Mouse (Mus musculus) C2C12 (cell line): ENCODE data around the gene Dpy19l3. TPM values are rescaled to one million over a fixed set of nuclear protein-coding genes. Genes with fewer than 3 reads are reported as not detected.

ENCODE experiments used
- H3K27me3 ChIP-seq: one replicate; pipeline ENCODE4 v1.6.1; 2011; ENCODE audit not compliant: control insufficient read depth, insufficient read depth, insufficient read length
- H3K36me3 ChIP-seq: one replicate; pipeline ENCODE4 v1.6.1; 2011; ENCODE audit not compliant: control insufficient read depth, insufficient read depth
- H3K4me3 ChIP-seq: one replicate; pipeline ENCODE4 v1.5.1; 2011; ENCODE audit warnings: mild to moderate bottlenecking, control low read depth; ENCODE audit not compliant: poor library complexity, insufficient read depth, severe bottlenecking
- H3K79me2 ChIP-seq: one replicate; pipeline ENCODE4 v1.6.1; 2011; ENCODE audit not compliant: control insufficient read depth, insufficient read depth
- H3K79me3 ChIP-seq: one replicate; pipeline ENCODE4 v1.6.1; 2011; ENCODE audit warnings: low read depth, control low read depth
- H3ac ChIP-seq: one replicate; pipeline ENCODE3; 2011; ENCODE audit warnings: low read depth; ENCODE audit not compliant: control insufficient read depth, insufficient read length
- CEBPB ChIP-seq: IDR thresholded peaks from one replicate; pipeline ENCODE4 v1.6.1; 2011; ENCODE audit warnings: low read depth, mild to moderate bottlenecking, control low read depth, moderate library complexity
- CTCF ChIP-seq: IDR thresholded peaks from one replicate; pipeline ENCODE4 v1.5.1; 2011; ENCODE audit not compliant: control insufficient read depth, insufficient read depth, insufficient read length
- FOSL1 ChIP-seq: IDR thresholded peaks from one replicate; pipeline ENCODE4 v1.8.0; 2011; ENCODE audit warnings: mild to moderate bottlenecking, low read length; ENCODE audit not compliant: poor library complexity, insufficient read depth, severe bottlenecking
- MAX ChIP-seq: IDR thresholded peaks from one replicate; pipeline ENCODE4 v1.6.1; 2011; ENCODE audit warnings: mild to moderate bottlenecking, control low read depth
- MYOD1 ChIP-seq: IDR thresholded peaks from one replicate; pipeline ENCODE4 v1.6.1; 2011; ENCODE audit warnings: low read depth; ENCODE audit not compliant: control insufficient read depth, insufficient read length
- MYOG ChIP-seq: IDR thresholded peaks from one replicate; pipeline ENCODE4 v1.6.1; 2011; ENCODE audit not compliant: control insufficient read depth, insufficient read length; ENCODE audit errors: extremely low read depth
- USF1 ChIP-seq: IDR thresholded peaks from one replicate; pipeline ENCODE4 v1.6.1; 2011; ENCODE audit warnings: low read depth, mild to moderate bottlenecking, control low read depth, moderate library complexity
- polyA plus RNA-seq: library from polyadenylated mRNA; unstranded; fragments of >200 nt; fragmentation: generic; extraction: Trizol; gene quantifications from one replicate; pipeline ENCODE4 v1.2.1, GENCODE M21; 2012; ENCODE audit warnings: missing spikeins

Dpy19l3 gene
- polyA plus RNA-seq, 1 experiment: 8.2 TPM

DNA sequence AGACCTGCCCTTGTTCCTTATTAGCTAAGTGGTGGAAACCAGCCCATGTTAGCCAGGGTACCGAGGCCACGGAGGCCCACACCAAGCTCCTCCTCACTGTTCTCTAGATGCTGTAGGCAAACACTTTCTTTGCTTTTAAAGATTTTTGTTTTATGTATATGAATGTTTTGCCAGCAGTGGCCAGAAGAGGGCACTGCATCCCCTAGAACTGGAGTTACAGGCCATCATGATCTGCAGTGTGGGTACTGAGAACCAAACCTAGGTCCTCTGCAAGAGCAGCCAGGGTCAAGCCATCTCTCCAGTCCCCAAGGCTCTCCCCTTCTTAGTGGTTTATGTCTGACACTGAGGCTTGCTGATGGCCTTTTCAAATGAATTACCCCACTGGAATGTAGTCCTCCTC lies 31.2 kb downstream of the Dpy19l3 start:
- no peak overlapping the region for H3ac ChIP-seq
- H3K36me3 ChIP-seq: peaks cover 7% of the 10 kb centered on the region
- no peaks in the 10 kb centered on the region for H3K79me3 ChIP-seq
- H3K27me3 ChIP-seq: no peaks in the 10 kb centered on the region
- no peak overlapping the region for H3K4me3 ChIP-seq
- no peaks in the 10 kb centered on the region for H3K79me2 ChIP-seq
- no peak for TF ChIP-seq FOSL1
- no peak for TF ChIP-seq USF1
- TF ChIP-seq MAX: no peak
- TF ChIP-seq MYOD1: no peak
- no peak for TF ChIP-seq CEBPB
- TF ChIP-seq CTCF: no peak
- no peak for TF ChIP-seq MYOG

DNA sequence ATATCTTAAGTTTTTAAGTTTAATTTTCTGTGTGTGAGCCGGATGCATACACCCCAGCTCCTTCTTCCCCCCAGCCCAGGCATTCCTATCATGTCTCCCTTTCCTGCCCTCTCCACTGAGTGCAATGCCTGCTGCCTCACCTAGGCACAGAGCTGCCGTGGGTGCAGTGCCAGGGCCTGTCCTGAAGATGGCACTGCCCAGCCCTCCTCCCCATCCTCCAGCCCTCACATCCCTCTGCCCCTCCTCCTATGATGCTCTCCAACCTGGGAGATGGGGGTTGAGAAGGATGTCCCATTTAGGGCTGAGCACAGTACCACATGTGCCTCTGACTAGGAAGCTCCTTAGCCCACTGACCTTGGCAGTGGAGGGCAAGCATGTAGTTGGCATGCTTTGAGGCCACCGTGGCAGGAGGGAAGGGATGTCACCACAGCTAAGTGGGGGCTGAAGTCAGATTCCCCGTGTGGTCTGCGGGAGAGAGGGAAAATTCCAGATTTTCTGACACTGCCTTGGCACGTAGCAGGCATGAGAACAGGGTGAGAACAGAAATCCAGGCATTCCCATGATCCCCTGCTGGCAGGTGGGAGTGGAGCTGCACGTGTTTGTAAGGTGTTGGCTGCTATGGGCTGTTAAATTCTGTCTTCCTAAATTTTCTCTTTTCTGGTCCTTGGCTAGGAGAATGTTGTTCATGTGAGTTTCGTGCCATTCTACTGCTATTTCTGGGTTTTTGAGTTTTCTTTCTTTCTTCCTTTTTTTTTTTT lies 35.7 kb downstream of the Dpy19l3 start:
- H3K79me3 ChIP-seq: no peaks in the 10 kb centered on the region
- no peaks in the 10 kb centered on the region for H3K27me3 ChIP-seq
- H3ac ChIP-seq: no peak overlapping the region
- H3K4me3 ChIP-seq: no peak overlapping the region
- peaks cover 12% of the 10 kb centered on the region for H3K36me3 ChIP-seq
- H3K79me2 ChIP-seq: no peaks in the 10 kb centered on the region
- TF ChIP-seq CTCF: peak; percentile 36
- no peak for TF ChIP-seq MAX

DNA sequence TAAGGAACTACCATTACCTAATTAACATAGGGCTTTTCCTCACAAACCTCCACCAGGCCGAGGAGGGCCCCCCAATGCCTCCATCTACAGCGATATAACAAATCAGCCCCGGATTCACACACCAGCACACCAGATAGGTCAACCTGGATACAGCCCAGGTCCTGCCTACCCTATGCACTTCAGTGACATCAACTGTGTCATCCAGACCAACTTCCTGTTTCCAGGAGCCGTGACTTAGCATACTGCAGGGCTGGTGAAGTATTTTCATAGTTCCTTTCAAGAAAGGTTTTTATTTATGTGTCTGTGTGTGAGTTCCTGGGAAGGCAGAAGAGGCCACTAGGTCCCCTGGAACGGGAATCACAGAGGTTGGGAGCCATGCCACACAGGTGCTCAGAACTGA lies 43.9 kb downstream of the Dpy19l3 start:
- no peak for TF ChIP-seq MAX
- no peak for TF ChIP-seq MYOD1
- TF ChIP-seq CEBPB: no peak
- TF ChIP-seq MYOG: no peak
- no peak for TF ChIP-seq USF1
- TF ChIP-seq CTCF: no peak
- no peak for TF ChIP-seq FOSL1
- no peak overlapping the region for H3K4me3 ChIP-seq
- H3K27me3 ChIP-seq: no peaks in the 10 kb centered on the region
- no peak overlapping the region for H3ac ChIP-seq
- no peaks in the 10 kb centered on the region for H3K79me2 ChIP-seq
- peaks cover 5% of the 10 kb centered on the region for H3K36me3 ChIP-seq
- H3K79me3 ChIP-seq: no peaks in the 10 kb centered on the region

DNA sequence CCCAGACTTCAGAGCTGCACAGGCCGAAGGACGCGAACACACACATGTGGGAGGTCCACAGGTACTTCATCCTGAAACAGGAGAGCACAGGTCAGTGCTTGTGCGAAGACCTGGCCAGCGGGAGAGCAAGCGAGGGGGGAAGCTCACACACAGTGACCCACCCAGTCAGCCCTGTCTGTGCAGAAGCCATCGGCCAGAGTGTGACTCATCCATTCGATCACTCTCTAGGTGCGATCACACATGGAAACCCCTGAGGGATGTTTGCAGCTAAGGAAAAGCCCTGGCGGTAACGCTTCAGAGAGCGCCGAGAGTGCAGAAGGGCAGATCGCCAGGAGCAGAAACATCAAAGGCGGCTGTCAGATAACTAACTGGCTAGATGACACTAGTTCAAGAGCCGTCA lies 46.2 kb downstream of the Dpy19l3 start:
- no peaks in the 10 kb centered on the region for H3K27me3 ChIP-seq
- H3ac ChIP-seq: no peak overlapping the region
- H3K4me3 ChIP-seq: no peak overlapping the region
- no peaks in the 10 kb centered on the region for H3K36me3 ChIP-seq
- H3K79me2 ChIP-seq: no peaks in the 10 kb centered on the region
- TF ChIP-seq MYOD1 (no peak), MAX (no peak), CTCF (no peak), MYOG (no peak), USF1 (no peak), CEBPB (no peak), FOSL1 (no peak)
- H3K79me3 ChIP-seq: no peaks in the 10 kb centered on the region

DNA sequence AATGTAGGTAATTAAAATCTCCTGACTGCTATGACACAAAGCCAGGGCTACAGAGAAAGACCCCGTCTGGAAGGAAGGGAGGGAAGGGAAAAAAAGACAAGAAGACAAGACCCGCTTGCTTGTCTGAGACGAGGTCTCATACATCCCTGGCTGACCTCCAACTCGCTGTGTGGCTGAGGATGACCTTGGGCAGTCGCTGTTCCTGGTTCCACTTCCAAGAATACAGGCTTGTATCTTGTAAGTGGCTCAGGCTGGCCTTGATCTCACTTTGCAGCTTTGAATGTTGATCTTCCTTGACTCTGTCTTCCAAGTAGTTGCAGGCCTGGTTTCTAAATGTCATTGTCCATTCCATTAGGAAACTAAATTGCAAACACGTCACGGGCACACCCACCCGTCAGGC lies 55.2 kb downstream of the Dpy19l3 start:
- Histone ChIP-seq H3K36me3 (no peaks in the 10 kb centered on the region), H3K79me2 (no peaks in the 10 kb centered on the region), H3ac (no peak overlapping the region), H3K4me3 (no peak overlapping the region), H3K27me3 (no peaks in the 10 kb centered on the region), H3K79me3 (no peaks in the 10 kb centered on the region)
- no peak for TF ChIP-seq MYOG
- no peak for TF ChIP-seq MYOD1
- TF ChIP-seq CEBPB: no peak
- no peak for TF ChIP-seq CTCF
- no peak for TF ChIP-seq USF1
- TF ChIP-seq FOSL1: no peak
- no peak for TF ChIP-seq MAX

DNA sequence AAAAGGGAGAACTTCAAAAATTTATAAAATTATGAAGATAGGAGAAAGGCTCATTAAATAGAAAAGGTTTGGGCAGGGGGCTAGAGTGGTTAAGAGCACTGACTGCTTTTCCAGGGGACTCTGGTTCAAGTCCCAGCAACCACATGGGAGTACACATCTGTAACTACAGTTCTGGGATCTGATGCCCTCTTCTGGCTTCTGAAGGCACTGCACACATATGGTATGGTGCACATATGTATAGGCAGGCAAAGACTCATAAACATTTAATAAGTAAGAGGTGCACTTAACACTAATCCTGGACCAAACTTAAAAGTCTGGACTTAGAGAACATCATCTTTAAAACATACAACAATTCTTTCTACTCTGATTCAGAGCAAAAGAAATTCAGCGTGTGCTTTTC lies 56.2 kb downstream of the Dpy19l3 start:
- no peak for TF ChIP-seq CTCF
- no peak for TF ChIP-seq MYOD1
- no peak for TF ChIP-seq CEBPB
- TF ChIP-seq MAX: no peak
- TF ChIP-seq FOSL1: no peak
- TF ChIP-seq USF1: no peak
- no peak for TF ChIP-seq MYOG
- Histone ChIP-seq H3K79me3 (no peaks in the 10 kb centered on the region), H3K36me3 (no peaks in the 10 kb centered on the region), H3K27me3 (no peaks in the 10 kb centered on the region), H3K79me2 (no peaks in the 10 kb centered on the region), H3K4me3 (no peak overlapping the region), H3ac (no peak overlapping the region)
